Mouse (Mus musculus) olfactory bulb, adult 2 months (tissue): ENCODE measurements around the gene Banp.

Source experiments
- CTCF ChIP-seq: fragments of 200-500 bp; IDR thresholded peaks from 2 replicates; pipeline ENCODE4 v1.5.1; 2012; ENCODE audit warnings: low read depth, mild to moderate bottlenecking, low read length, moderate library complexity; ENCODE audit not compliant: insufficient read depth
- POLR2A ChIP-seq: fragments of 200-500 bp; IDR thresholded peaks from 2 replicates; pipeline ENCODE4 v1.6.1; 2012; ENCODE audit warnings: mild to moderate bottlenecking, low read depth, low read length, moderate library complexity; ENCODE audit not compliant: insufficient read depth

DNA sequence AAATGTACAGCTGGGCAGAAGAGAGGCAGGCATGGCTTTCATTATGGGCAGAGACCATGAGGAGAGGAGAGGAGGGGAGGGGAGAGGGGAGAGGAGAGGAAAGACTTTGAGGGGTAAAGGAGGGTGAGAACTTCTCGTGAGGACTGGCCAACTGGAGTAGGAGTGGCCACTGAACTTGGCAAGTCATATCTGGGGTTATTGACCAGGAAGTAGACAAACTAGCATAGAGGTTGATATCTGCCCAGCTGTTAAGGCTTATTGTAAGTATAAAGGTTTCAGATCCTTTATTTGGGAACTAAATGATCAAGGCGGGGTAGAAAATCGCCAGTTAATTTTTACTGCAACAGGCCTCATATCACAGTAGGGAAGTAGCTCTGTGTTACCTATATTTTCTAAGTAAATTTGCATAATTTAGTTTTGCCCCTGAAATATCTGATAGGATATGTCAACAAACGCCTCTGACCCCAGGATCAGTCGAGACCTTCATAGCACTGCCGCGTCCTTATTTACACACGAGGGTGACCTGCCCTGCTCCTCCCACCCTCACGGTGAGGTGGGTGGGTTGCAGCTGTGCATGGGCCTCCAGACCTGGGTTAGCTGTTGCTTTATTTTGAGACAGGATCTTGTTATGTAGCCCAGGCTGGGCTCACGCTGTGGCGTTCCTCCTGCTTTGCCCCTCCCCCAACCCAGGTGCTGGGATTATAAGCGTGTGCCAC lies 113.1 kb downstream of the Banp start:
- TF ChIP-seq POLR2A (no peak), CTCF (no peak)
